Mouse (Mus musculus): ENCODE data around the gene Rpl7a. TPM values are rescaled to one million over a fixed set of nuclear protein-coding genes. Genes with fewer than 3 reads are reported as not detected.

Rpl7a gene
- polyA plus RNA-seq (2014; fragmentation: Illumina TruSeq; extraction: RNeasy Lipid Tissue Mini Kit (QIAGEN cat#74804); ENCODE audit: insufficient read depth, low read depth, low replicate concordance), result 1,186 TPM

GRCm38 (mm10) chr2:26910124-26910993, at the start of gene Rpl7a, which contains the start of gene Med22:
Gene Rpl7a (plus strand): TSS chr2:26910764.
Gene Med22 (minus strand): TSS chr2:26910677.

DNA sequence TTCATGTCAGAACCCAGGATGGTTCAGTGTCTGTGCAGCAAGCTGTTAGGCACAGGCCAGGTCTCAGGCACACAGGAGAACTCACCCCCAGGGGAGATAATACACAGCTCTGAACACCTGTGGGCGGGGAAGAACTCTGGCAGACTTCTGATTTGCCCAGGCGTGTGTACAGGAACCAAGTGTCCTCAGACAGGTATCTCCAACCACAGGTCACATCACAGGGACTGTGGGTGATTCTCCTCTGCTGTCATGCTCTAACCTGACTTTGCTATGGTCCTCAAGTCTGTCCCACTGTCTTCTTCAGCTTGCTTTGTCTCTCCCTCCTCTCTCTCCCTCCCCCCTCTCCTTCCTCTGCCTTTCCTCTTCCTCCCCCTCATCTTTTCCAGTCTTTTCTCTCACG, 45.7 kb upstream of the Rpl7a start, which contains the start of gene Abo:
TSS of gene Abo (minus strand) at position 101 of the 400 bp plus-strand sequence.

DNA sequence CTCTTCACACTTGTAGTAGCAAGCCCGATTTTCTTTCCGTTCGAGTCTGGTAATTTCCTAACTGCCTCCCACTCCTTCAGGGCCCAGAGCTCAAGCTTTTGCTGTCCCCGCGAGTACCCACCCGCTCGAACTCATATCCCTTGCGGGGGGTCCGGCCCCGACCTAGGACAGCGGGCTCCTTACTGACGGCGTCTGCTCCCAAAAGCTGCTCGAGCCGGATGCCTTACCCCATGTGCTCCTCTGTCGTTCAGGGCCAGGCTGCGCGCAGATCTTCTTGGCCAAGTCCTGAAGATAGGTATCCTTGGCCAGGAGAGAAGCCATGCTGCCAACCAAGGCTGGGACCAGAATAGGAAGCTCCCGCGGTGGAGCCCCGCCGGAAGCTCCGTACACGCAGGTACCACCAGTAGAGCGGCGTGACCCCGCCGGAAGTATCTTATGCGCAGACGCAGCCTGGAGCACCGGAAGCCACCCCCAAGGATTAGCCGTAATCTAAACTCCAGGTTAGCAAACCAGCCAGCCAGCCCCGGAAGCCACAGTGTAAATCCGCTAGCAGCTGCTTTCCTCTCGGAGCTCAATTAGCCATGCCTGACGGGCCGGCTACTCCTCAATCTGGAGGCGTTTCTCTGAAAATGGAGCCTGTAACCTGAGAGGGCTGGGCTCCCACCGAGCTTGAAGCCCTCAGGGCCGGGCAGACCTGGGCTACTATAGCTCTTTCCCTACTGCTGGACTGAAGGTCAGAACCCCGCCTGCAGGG, 7.9 kb upstream of the Rpl7a start, which contains the start of gene Surf6:
TSS of gene Surf6 (minus strand) at position 413 of the 754 bp plus-strand sequence.

DNA sequence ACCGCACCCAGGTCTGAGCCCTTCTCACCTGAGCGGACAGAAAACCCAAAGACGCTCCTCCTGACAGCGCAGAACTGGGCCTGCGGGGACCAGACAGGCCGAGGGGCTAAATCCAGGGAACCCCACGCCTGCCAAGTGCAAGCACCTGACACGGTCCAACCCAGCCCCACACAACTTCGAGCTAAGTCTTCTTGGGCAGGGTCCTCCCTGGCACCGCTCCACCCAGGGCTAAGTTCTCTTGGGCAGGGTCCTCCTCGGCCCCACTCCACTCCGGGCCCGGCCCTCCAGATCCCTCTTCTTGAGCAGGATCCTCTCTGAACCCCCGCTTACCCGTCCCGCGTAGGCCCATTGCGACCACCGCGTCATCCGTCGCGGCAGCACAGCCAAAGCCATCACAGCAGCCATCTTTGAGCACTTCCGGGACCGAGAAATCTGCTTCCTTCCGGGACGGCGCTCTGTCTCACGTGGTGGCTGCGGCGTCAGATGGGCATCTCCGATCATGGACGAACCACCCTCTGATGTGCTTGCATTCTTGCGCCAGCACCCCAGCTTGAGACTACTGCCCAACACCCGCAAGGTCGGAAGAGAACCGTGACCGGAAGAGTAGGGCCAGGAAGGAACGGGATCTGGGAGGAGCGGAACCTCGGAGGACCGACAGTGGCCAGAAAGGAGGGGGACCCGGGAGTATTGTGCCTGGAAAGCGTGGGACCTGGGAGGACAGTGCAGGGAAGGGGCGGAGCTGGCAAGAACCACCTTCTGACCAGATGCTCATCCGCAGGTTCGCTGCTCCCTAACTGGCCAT, 5.6 kb downstream of the Rpl7a start, which contains the start of the genes Surf2 and Surf1:
TSS of gene Surf2 (plus strand) at position 441 of the 802 bp plus-strand sequence.
TSS of gene Surf1 (minus strand) at position 604 of the 802 bp plus-strand sequence.

GRCm38 (mm10) chr2:26933304-26934055, 22.9 kb downstream of the Rpl7a start, which contains the start of the genes Surf4 and Stkld1:
Gene Surf4 (minus strand): TSS chr2:26933928.
Gene Stkld1 (plus strand): TSS chr2:26934047.

Other genes with a start within 250 kb of the Rpl7a start
- 0.58 TPM for gene Lcn4, start 239.5 kb upstream of the Rpl7a start, polyA plus RNA-seq (2014; fragmentation: Illumina TruSeq; extraction: RNeasy Lipid Tissue Mini Kit (QIAGEN cat#74804); ENCODE audit: insufficient read depth, low read depth, low replicate concordance)
- gene Abo, start 45.8 kb upstream of the Rpl7a start, polyA plus RNA-seq (2014; fragmentation: Illumina TruSeq; extraction: RNeasy Lipid Tissue Mini Kit (QIAGEN cat#74804); ENCODE audit: insufficient read depth, low read depth, low replicate concordance), result not detected
- gene Surf6, start 7.9 kb upstream of the Rpl7a start, polyA plus RNA-seq (2014; fragmentation: Illumina TruSeq; extraction: RNeasy Lipid Tissue Mini Kit (QIAGEN cat#74804); ENCODE audit: insufficient read depth, low read depth, low replicate concordance), result 10.8 TPM
- 21.4 TPM for gene Med22, start 87 bp upstream of the Rpl7a start, polyA plus RNA-seq (2014; fragmentation: Illumina TruSeq; extraction: RNeasy Lipid Tissue Mini Kit (QIAGEN cat#74804); ENCODE audit: insufficient read depth, low read depth, low replicate concordance)
- 19.5 TPM for gene Surf2, start 5.6 kb downstream of the Rpl7a start, polyA plus RNA-seq (2014; fragmentation: Illumina TruSeq; extraction: RNeasy Lipid Tissue Mini Kit (QIAGEN cat#74804); ENCODE audit: insufficient read depth, low read depth, low replicate concordance)
- 65.1 TPM for gene Surf1, start 5.8 kb downstream of the Rpl7a start, polyA plus RNA-seq (2014; fragmentation: Illumina TruSeq; extraction: RNeasy Lipid Tissue Mini Kit (QIAGEN cat#74804); ENCODE audit: insufficient read depth, low read depth, low replicate concordance)
- gene Surf4, start 23.2 kb downstream of the Rpl7a start, polyA plus RNA-seq (2014; fragmentation: Illumina TruSeq; extraction: RNeasy Lipid Tissue Mini Kit (QIAGEN cat#74804); ENCODE audit: insufficient read depth, low read depth, low replicate concordance), result 80.2 TPM
- gene Stkld1, start 23.3 kb downstream of the Rpl7a start, polyA plus RNA-seq (2014; fragmentation: Illumina TruSeq; extraction: RNeasy Lipid Tissue Mini Kit (QIAGEN cat#74804); ENCODE audit: insufficient read depth, low read depth, low replicate concordance), result 0.17 TPM
- 23.4 TPM for gene Rexo4, start 53.6 kb downstream of the Rpl7a start, polyA plus RNA-seq (2014; fragmentation: Illumina TruSeq; extraction: RNeasy Lipid Tissue Mini Kit (QIAGEN cat#74804); ENCODE audit: insufficient read depth, low read depth, low replicate concordance)
- gene Adamts13, start 62.7 kb downstream of the Rpl7a start, polyA plus RNA-seq (2014; fragmentation: Illumina TruSeq; extraction: RNeasy Lipid Tissue Mini Kit (QIAGEN cat#74804); ENCODE audit: insufficient read depth, low read depth, low replicate concordance), result 0.21 TPM
- gene Cacfd1, start 99.2 kb downstream of the Rpl7a start, polyA plus RNA-seq (2014; fragmentation: Illumina TruSeq; extraction: RNeasy Lipid Tissue Mini Kit (QIAGEN cat#74804); ENCODE audit: insufficient read depth, low read depth, low replicate concordance), result 25.7 TPM
- gene Slc2a6, start 117.2 kb downstream of the Rpl7a start, polyA plus RNA-seq (2014; fragmentation: Illumina TruSeq; extraction: RNeasy Lipid Tissue Mini Kit (QIAGEN cat#74804); ENCODE audit: insufficient read depth, low read depth, low replicate concordance), result 2.3 TPM
- 0.33 TPM for gene Mymk, start 161.4 kb downstream of the Rpl7a start, polyA plus RNA-seq (2014; fragmentation: Illumina TruSeq; extraction: RNeasy Lipid Tissue Mini Kit (QIAGEN cat#74804); ENCODE audit: insufficient read depth, low read depth, low replicate concordance)
- 50.5 TPM for gene Adamtsl2, start 168.6 kb downstream of the Rpl7a start, polyA plus RNA-seq (2014; fragmentation: Illumina TruSeq; extraction: RNeasy Lipid Tissue Mini Kit (QIAGEN cat#74804); ENCODE audit: insufficient read depth, low read depth, low replicate concordance)
- gene Fam163b, start 231.7 kb downstream of the Rpl7a start, polyA plus RNA-seq (2014; fragmentation: Illumina TruSeq; extraction: RNeasy Lipid Tissue Mini Kit (QIAGEN cat#74804); ENCODE audit: insufficient read depth, low read depth, low replicate concordance), result not detected

All from lung, adult 10 weeks (tissue).